In genomic region chr3:131940896-131941295, GRCm38 (mm10) we compare ENCODE assay signal across 15 mouse cellular contexts.
"Had no signal": no experiment of that assay in that cellular context is flagged by ENCODE, and none has a peak within 500 bp of the region (broad histone marks: within the 10 kb centered on the region; RNA-seq: fewer than 3 reads in every experiment).

No protein-coding gene starts in this region.

- H3K27ac ChIP-seq: liver, embryonic 15.5 days; neural tube, embryonic 13.5 days; stomach, embryonic 15.5 days had no signal

- DNase-seq: kidney, postnatal 14 days; left cerebral cortex, postnatal 4 days; lung, adult 2 months; lung, postnatal 4 days; retina, postnatal 1 day; right cerebral cortex, postnatal 14 days; thymus, adult 2 months; thymus, postnatal 25 days had no signal

- H3K9me3 ChIP-seq: liver, embryonic 15.5 days; neural tube, embryonic 13.5 days; stomach, embryonic 15.5 days had no signal

- H3K36me3 ChIP-seq: liver, embryonic 15.5 days; neural tube, embryonic 13.5 days; stomach, embryonic 15.5 days had no signal

- H3K9ac ChIP-seq: liver, embryonic 15.5 days; neural tube, embryonic 13.5 days; stomach, embryonic 15.5 days had no signal

- H3K4me3 ChIP-seq: liver, embryonic 15.5 days; megakaryocyte, embryonic 14.5 days; neural tube, embryonic 13.5 days; stomach, embryonic 15.5 days had no signal

- H3K27me3 ChIP-seq: liver, embryonic 15.5 days; megakaryocyte, embryonic 14.5 days; neural tube, embryonic 13.5 days; stomach, embryonic 15.5 days had no signal

- ATAC-seq: lung, postnatal 0 days; midbrain, embryonic 16.5 days had no signal

- H3K4me1 ChIP-seq: liver, embryonic 15.5 days; megakaryocyte, embryonic 14.5 days; stomach, embryonic 15.5 days had no signal

- H3K4me2 ChIP-seq: liver, embryonic 15.5 days; midbrain, embryonic 11.5 days; neural tube, embryonic 13.5 days; stomach, embryonic 15.5 days had no signal
